Mouse (Mus musculus) mature B cell (primary cell): ENCODE data around the gene Uhrf1bp1.

Experiments
- in situ Hi-C: fragments of 300-500 bp; cut with MboI; formaldehyde crosslinking; loops from 2 replicates; pipeline ENCODE4 v1.14.3; 2019

Gene Uhrf1bp1

DNA sequence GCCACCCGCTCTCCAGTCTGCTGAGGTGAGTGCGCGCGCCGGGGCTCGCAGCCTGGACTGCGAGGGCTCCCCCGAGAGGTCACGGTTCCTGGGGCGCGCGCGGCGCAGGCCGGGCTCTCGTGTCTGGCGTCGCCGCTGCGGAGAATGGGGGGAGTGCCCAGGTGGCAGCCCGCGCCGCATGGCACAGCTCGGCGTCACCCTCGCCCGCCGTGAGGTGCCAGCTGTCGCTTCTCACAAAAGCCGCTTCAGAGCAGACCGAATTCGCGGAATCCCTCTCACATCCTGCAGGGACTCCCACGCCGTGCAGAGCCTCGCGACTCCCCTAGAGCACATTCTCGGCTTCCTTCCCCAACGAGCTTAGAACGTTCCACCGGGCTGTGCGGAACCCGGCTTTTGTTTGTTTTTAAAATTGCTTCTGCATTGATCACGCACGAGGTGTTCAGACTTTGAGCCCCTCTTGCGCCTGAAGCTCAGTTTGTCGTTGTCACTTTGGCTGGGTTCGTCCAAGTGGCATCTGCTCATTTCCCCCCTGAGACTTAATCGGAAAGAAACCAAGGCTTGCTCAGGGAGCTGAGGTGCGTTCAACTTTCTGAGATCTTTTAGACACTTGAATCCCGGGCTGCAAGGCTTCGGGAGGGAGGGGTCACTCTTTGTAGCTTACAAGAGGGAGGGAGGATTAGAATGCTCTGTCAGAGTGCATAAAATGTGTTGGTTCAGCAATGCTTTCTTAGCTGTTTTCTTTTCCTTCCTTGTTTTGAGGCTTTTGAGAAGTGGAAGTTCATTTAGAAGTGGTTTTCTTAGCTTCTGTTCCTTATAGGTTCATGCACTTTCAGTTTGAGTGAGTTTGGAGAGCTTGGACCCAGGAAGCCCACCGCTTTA, 53.6 kb downstream of the Uhrf1bp1 start, which contains the start of gene Taf11:
Gene Taf11 (minus strand): TSS at position 223 of the 879 bp plus-strand sequence.
- in situ Hi-C loops: no loop called here

DNA sequence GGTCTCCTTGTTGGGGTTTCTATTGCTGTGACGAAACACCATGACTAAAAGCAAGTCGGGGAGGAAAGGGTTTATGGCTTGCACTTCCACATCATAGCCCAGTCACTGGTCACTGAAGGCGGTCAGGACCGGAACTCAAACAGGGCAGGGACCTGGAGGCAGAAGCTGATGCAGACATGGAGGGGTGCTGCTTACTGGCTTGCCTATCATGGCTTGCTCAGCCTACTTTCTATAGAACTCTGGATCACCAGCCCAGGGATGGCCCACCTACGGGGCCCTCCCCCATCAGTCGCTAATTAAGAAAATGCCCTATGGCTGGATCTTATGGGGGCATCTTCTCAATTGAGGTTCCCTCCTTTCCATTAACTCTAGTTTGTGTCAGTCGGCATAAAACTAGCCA, 55.1 kb downstream of the Uhrf1bp1 start:
- in situ Hi-C loops: no loop called here

DNA sequence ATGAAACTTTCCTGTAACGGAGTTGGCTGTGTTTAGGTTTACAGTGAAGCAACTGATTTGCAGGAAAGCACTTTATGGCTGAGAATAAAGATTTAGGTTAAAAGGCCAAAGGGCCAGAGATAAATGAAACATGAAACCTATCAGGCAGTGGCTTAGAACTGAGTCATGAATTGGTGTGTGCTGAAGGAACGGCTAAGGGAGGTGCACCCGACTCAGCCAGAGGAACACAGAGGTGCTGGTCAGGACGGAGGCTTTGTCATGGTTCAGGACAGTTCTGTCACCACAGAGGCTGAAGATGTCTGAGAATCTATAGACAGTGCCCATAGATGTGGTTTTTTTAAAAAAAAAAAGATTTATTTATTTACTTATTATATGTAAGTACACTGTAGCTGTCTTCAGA, 58.5 kb downstream of the Uhrf1bp1 start:
- in situ Hi-C loops: no loop called here

DNA sequence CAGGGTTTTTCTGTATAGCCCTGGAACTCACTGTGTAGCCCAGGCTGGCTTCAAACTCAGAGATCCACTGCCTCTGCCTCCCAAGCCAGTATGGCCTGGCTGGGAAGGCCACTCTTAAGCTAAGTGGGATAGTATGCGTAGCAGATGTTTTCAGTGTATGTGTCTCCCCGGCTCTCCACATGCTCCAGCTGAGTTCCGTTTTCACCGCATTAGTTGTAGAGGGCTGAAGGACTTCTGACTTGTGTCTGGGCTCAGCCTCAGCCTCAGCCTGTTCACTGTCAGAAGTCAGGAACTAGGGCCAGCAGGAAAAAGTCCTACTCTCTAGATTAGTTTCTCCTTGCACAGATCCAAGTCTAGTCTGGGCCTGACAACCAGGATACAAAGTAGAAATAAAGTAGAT, 60.1 kb downstream of the Uhrf1bp1 start:
- in situ Hi-C loops: no loop called here

DNA sequence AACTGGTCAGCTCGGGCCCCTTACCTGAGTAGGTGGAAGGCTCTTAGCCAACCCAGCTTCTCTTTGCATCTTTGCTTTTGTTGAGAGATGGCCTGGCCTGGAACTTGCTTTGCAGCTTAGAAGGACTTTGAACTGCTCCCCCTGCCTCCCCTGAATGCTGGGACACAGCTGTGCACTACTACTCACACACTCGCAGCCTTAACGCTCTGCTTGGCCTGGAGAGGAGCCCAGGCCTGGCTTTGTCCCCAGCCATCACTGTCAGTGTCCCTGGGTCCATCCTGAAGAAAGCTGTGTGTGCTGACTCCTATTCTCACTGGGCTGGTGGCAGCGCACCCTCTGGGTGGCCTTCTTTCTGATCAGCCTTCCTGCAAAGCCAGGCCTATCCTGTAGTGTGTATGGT, 64.4 kb downstream of the Uhrf1bp1 start:
- in situ Hi-C loops: no loop called here

DNA sequence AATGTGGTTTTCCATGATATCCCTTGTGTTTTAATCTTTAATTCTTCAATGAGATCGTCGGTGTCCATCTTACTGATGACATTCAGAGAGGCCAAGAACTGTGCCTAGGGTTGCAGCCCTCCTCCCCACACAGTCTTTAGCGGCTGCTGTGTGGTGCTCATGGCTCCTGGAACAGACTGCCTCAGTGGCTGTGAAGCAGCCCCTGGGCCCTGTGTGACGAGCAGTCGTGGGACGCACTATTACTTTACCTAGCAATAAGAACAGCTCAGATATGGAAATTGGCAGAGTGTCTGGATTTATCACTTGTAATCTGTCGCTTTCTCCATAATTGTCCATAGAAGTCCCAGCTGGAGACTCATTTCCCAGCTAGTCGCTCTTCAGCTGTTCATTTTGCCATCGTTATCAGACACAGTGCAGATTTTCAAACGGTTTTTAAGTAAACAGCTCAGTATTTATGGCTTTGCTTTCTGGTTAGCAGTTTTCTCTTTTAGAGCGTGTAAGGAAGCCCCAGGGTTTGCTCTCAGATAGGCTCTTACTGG, 66.0 kb downstream of the Uhrf1bp1 start:
- in situ Hi-C loops: no loop called here

DNA sequence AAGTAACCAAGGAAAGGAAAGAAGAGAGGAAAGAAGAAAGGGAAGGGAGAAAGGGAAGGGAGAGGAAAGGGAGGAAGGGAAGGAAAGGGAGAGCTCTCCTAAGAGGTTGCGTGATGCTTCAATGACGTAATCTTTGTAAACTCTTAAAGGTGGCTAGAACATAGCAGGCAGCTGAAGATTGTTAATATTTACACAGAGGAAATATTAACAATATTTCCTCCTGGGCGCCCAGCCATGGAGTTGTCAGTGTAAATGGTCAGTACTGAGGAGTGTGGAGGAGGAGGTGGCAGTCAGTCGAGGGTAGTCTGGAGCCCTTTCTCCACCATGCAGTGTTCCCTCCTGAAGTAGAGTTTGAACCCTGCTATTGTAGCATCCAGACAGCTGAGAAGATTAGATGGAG, 68.8 kb downstream of the Uhrf1bp1 start:
- in situ Hi-C loops: no loop called here

DNA sequence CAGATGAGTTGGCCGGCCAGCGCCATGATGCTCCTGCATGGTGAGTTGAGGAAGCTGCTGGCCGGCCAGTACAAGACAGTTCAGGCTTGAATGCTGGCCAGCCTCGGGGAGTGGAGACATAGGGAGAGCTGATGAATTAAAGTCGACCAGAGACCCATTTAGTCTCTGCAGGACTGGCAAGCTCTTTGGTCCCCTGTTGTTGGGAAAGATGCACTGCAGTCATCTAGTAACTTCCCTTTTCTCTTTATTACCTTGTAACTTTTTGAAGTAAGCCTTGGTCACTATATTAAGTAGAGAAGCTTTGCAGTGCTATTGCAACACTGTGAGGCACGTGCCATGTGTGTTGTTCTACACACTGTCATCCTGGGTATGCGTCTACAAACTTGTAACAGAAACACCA, 69.3 kb downstream of the Uhrf1bp1 start:
- in situ Hi-C loops: no loop called here

DNA sequence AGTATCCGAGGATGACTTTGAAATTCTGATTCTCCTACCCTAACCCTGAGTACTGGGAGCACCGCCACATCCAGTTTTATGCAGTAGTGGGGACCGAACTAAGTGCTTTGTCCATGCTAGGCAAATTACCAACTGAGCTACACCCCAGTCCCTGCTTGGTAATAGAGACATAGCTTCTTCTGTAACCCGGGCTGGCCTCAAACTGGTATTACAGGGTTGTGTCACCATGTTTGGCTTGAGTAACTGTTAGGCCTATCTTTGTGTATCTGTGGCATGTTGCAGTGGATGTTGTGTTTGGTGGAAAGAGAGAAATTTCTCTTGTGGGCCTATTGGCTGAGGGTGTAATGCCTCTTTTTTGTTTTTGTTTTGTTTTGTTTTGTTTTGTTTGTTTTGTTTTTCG, 74.0 kb downstream of the Uhrf1bp1 start:
- in situ Hi-C loops: no loop called here

DNA sequence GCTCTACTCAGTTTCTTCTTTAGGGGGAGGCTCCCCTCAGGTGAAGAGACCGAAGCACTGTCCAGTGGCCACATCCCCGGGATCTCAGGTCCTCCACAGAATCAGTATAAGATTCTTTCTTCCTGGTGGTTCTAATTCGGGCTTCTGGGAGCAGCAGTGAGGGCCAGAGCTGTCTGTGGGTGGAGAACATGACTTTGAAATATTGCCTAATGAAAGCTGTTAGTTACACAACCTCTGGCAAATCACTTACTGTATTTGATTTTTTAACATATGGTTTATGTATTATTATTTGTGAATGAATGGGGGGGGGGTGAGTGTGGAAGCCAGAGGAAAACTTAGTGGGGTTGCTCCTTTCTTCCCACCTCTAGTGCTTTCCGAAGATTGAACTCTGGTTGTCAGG, 75.6 kb downstream of the Uhrf1bp1 start:
- in situ Hi-C loops: no loop called here

DNA sequence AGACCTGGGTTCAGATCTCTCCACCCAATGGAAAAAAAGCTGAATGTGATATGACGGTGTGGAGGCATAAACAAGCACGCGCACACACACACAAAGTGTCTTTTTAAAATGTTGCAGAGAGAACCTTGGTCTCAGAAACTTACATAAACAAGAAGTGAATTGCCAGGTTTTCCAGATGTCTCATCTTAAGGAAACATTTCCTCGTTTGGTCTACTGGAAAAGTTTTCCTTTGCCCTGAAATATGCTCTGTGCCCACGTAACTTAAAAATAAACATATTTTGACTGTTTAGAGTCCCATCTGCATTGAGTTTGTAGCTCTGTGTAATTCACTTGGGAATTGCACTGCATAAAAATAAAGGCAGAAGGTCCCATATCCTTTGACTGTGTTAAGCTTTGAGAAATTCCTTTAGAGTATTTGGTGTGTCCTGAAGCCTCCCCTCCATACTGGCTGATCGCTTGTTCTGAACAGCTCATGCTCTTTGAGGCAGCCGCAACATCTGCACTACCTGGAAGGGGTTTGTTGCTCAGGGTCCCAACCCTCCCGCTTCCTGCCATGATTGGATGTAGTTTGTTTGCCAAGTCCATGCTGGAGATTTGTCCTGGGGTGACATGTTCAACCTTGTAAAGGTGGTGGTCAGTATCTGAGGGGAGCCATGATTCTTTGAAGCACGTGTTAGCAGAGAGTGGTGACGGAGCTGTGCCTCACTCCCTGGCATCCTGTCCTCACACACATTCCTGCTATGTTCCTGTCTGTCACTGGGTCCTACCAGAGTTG, 78.1 kb downstream of the Uhrf1bp1 start:
- in situ Hi-C loops: no loop called here

DNA sequence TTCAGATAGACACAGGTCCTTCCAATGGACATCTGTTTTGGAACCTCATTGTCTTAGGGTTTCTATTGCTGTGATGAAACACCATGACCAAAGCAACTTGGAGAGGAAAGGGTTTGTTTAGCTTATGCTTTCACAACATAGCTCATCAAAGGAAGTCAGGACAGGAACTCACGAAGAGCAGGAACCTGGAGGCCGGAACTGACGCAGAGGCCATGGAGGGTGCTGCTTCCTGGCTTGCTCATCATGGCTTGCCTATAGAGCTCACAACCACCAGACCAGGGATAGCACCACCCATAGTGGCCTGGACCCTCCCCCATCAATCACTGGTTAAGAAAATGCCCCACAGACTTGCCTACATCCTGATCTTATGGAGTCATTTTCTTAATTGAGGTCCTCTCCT, 78.8 kb downstream of the Uhrf1bp1 start:
- in situ Hi-C loops: no loop called here

DNA sequence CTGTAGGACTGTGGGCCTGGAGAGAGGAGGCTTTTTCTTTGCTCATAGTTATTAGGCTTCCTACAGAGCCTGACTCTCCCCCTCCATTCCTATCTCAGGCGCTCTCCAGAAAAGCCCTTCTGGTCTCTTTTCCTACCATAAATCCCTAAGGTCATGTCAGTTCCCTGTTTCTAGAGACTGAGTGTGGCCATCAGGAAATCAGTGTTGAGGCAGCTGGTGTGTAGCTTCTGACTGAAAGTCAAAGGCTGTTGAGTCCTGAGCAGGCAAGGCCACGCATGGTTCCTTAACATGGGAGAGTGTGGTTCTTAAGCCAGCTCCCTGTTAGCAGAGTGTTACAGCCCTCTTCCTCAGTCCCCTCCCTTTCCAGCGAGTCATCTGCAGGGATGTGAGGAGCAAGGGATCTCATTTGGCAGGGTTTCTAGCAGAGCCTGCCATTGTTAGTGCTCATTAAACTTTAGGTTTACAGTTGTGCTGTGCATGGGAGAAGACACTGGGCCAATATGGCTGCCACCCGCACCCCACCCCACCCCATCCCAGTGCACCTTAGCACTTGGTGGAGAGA, 80.9 kb downstream of the Uhrf1bp1 start:
- in situ Hi-C loops: no loop called here

DNA sequence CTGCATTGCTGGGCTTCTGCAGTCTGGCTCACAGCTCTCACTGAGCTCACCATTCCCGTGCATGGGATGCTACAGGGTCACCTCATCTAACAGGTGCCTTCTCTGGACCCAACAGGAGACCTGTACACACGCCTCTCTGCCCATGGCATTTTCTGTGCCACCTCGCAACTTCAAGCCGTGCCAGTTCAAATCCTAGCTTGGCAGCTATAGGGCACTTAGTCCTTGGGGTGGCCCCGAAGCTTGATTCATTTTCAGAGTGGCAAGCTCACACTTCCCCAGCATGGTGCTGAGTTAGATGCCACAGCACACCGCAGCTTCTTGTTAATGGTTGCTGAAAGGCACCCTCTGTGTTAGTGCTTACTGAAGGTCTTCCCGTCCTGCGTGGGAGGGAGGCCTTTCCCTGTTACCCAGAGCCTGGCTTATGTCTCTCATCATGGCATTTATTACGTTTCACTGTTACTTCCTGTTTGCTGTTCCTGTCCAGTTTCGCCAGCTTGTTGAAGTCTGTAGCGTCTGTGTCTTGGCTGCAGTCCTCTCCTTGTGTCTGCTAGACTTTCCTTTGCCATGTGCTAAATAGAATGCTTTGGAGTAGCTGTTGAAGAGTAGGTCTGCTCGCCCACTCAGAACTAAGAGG, 82.0 kb downstream of the Uhrf1bp1 start:
- in situ Hi-C loops: no loop called here

DNA sequence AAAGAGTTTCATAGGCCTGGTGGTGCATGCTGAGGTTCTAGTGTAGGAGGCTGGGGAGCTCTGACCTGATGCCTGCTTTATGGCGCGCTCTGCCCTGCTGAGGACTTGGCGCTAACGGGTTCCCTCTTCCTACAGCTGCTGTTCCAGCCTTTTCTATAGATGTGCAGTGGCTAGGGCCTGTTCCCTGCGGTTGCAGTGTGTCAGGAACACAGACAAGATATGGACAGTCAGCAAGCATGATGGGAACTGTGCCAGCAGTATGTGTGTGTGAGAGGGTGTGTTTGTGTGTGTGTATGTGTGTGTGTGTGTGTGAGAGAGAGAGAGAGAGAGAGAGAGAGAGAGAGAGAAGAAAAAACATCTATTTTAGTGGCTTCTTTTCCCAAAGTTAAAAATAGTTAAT, 82.8 kb downstream of the Uhrf1bp1 start:
- in situ Hi-C loops: no loop called here

DNA sequence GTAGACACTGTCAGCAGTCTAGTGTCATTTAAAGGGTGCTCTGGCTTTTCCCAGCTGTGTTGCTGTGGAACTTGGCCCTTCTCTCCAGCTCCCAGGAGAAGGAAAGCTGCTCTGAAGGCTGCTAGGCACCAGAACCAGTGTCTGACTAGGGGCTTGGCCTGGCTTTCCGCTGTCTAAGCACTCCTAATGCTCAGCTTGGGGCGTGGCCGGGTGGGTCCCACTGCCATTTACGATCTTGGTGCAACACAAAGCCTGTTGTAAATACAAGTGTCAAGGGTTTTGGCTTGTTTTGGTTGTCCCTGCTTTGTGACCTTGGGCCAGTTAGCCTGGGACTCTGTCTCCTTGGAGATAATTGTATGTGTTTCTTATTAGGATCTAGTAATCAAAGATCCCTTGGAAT, 84.1 kb downstream of the Uhrf1bp1 start:
- in situ Hi-C loops: no loop called here

DNA sequence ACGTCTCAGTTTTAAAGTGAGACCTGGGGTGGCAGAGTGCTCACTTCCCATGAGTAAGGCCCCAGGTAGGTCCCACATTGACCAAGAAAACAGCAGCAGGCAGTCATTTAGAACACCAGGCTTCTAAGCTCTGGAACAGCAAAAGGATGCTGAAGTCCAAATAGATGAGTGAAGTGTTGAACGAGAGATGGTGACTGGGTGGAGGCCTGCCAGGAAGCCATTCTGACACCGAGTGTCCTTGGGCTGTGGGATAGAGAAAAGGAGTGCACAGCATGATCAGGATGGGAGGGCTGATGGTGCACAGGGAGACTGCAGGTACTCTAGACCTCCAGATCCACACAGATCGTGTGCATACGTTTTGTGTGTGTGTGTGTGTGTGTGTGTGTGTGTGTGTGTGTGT, 84.9 kb downstream of the Uhrf1bp1 start:
- in situ Hi-C loops: no loop called here

DNA sequence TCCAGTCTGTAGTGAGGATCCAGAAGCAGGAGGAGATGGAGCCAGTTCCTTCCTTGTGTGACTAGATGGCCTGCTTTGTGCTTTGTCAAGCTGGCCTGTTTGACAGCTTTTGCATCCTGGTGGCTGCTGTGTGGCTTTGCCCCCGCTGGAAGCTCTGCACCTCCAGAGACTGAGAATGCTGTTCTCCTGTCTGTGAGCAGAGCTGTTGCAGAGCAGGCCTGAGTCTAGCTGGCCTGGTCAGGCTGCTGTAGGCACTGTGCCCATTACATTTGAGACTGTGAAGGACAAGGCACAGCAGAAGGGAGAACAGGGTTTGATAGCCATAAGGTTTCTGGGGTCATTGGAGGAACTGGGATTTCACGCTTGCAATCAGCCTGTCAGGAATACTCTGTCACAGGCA, 85.5 kb downstream of the Uhrf1bp1 start:
- in situ Hi-C loops: no loop called here

DNA sequence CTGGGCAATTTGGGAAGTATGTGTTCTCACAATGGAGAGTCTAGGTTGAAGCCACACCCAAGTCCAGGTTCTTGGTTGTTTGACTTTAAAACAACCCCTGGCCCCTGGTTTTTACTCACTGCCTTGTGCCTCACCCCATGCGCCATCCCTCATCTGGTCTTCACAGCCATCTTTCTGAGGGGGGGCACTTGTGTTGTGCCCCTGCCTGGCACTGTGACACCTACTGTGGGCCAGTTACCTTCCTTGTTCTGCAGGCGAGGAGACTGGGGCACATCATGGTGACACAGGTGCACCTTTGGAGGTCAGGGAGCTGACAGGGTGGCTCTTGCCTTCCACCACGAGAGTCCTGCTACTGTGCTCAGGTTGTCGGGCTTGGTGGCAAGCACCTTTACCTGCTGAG, 85.9 kb downstream of the Uhrf1bp1 start:
- in situ Hi-C loops: no loop called here

DNA sequence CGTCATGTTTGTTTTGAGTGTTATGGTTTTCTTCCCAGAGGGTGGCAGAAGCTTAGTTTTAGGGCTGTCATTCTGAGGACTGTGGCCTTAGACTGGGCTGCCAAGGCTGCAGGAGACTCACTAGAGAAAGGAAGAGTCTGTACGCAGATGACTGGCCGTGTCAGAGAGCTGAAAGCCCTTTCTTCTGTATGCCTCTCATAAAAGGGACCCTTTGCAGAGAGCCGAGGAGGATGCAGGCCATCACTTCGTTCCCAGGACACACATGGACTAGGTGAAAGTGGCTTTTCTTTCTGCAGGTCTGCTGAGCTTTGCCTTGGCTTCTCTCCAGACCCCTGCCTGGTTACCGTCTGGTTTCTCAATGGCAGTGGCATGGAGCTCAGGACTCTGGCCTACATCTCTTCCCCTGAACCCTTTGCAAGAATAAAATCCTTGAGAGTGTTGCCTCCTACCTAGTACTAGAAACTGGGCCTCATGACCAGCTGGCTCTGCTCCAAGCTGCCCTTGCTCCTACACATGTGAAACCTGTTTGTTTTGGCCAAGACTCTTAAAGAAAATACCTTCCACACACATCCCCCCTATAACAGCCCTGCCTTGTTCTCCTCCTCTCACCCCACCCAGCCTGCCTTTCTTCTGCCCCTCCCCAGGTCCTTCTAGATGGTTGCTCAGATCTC, 89.4 kb downstream of the Uhrf1bp1 start:
- in situ Hi-C loops: no loop called here

DNA sequence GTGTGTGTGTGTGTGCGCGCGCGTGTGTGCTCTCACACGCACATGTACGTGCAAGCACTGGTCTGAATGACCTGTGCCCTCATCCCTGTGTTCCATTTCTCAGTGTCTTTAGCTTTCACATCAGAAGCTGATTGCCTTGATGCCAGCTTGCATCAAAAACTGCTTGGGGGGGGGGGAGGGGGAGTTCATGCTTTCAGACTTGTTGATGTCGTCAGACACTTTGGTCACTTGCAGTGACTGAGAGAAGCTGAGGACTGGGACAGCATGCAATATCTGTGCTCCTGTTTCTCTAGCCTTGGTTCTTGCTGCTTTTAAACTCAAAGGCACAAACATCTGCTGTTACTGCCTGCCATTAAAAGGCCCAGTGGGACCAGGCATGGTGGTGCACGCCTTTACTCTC, 90.1 kb downstream of the Uhrf1bp1 start:
- in situ Hi-C loops: no loop called here

DNA sequence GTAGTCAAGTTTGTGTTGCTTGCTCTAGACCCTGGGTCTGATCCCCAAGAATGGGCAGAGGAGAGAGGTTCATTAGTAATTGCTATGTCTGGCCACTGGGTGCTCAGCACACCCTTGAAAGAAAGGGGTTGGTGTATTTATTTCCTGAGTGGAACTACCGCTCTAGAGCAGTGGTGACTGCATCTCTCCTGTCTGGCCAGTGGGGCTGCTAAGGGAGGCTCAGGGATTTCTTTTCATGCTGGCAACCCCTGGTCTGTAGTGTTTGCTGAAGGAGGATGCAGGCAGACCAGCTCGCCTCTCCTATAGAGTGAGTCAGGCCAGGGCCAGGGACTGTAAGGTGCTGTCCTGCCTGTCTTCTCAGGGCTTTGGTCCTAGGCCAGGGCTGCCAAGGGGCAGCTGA, 90.9 kb downstream of the Uhrf1bp1 start:
- in situ Hi-C loops: no loop called here
